Mouse (Mus musculus): ENCODE measurements around the gene Rnf181. TPM values are rescaled to one million over a fixed set of nuclear protein-coding genes. Genes with fewer than 3 reads are reported as not detected.

Rnf181 gene
- polyA plus RNA-seq, 1 experiment, result 192 TPM

DNA sequence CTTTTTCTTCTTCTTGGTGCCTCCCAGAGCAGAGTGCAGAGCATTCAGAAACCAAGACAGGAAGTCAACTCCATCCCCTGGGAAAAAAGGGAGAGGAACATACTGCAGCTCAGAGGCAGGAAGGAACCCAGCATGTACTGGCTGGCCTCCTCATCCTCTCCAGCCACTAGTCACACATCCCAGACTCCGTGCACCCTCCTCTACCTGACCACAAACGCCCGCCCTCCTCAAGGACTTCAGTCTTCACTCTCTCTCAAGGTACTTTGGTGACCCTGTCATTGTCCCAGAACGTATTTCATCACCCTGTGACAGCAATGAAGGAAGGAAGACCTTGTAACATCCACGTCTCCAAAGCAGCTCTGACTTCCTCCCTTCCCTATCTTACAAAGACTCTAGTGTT lies 33.6 kb downstream of the Rnf181 start:
- H3K4me3 ChIP-seq (ENCODE audit: insufficient read depth, low read depth, low read length), result no peak overlapping the region
- H3K27me3 ChIP-seq (replicated peaks; ENCODE audit: control insufficient read depth, insufficient read depth, low read length), result no peaks in the 10 kb centered on the region
- 74% methylated on average over 5 of the region's 5 CpGs for WGBS
- H3K36me3 ChIP-seq (ENCODE audit: control insufficient read depth, insufficient read depth, low read length), result peaks cover 18% of the 10 kb centered on the region
- no peaks in the 10 kb centered on the region for H3K4me1 ChIP-seq (ENCODE audit: control insufficient read depth, insufficient read depth, low read length)
- 0 out of 2 replicates have a peak overlapping the region, but pooled peaks have one; percentile 35 for H3K27ac ChIP-seq (ENCODE audit: insufficient read depth, low read depth, low read length)
- peak; percentile 25 for DNase-seq
- TF ChIP-seq CTCF (conservative IDR thresholded peaks at IDR 0.05; ENCODE audit: insufficient read depth, insufficient read length, low read depth, low read length) (no peak), POLR2A (IDR thresholded peaks at IDR 0.05; ENCODE audit: low read depth, low read length) (no peak)

DNA sequence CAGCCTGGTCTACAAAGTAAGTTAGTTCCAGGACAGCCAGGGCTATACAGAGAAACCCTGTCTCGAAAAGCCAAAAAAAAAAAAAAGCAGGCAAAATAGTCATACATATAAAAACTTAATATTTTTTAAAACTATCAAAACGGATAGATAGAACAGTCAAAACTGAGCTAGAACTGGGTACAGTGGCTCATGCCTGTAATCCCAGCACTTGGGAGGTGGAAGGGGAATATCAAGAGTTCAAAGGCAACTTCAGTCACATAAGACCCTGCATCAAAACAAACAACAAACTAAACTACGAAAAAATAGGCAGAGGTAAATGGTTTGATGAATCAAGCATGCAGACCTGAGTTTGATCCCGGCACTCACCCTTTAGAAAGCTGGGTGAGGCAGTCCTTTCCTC lies 36.6 kb downstream of the Rnf181 start:
- WGBS, result 91% methylated on average over 4 of the region's 4 CpGs
- Histone ChIP-seq H3K4me1 (ENCODE audit: control insufficient read depth, insufficient read depth, low read length) (no peaks in the 10 kb centered on the region), H3K27me3 (replicated peaks; ENCODE audit: control insufficient read depth, insufficient read depth, low read length) (no peaks in the 10 kb centered on the region), H3K27ac (ENCODE audit: insufficient read depth, low read depth, low read length) (no peak overlapping the region), H3K36me3 (ENCODE audit: control insufficient read depth, insufficient read depth, low read length) (peaks cover 18% of the 10 kb centered on the region), H3K4me3 (ENCODE audit: insufficient read depth, low read depth, low read length) (no peak overlapping the region)
- TF ChIP-seq POLR2A (IDR thresholded peaks at IDR 0.05; ENCODE audit: low read depth, low read length), result no peak
- TF ChIP-seq CTCF (conservative IDR thresholded peaks at IDR 0.05; ENCODE audit: insufficient read depth, insufficient read length, low read depth, low read length), result no peak
- no peak for DNase-seq

DNA sequence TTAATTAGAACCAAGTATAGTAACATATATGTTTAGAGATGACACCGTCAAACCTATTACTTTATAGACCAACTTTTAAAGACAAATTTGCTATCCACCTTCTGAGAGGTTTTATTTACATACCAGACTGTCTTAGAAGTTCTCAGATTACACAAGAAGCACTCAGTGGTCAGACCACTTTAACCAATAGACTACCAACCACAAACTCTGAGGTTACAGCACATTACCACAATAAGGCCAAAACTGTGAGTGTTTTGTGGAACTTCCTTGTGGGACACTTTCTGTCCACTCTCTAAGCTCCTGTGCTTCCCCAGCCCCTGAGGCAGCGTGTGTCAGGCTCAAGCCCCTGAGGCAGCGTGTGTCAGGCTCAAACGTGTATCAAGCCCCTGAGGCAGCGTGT lies 37.7 kb downstream of the Rnf181 start:
- Histone ChIP-seq H3K4me1 (ENCODE audit: control insufficient read depth, insufficient read depth, low read length) (no peaks in the 10 kb centered on the region), H3K4me3 (ENCODE audit: insufficient read depth, low read depth, low read length) (no peak overlapping the region), H3K27ac (ENCODE audit: insufficient read depth, low read depth, low read length) (no peak overlapping the region), H3K27me3 (replicated peaks; ENCODE audit: control insufficient read depth, insufficient read depth, low read length) (no peaks in the 10 kb centered on the region), H3K36me3 (ENCODE audit: control insufficient read depth, insufficient read depth, low read length) (peaks cover 19% of the 10 kb centered on the region)
- DNase-seq, result no peak
- no peak for TF ChIP-seq CTCF (conservative IDR thresholded peaks at IDR 0.05; ENCODE audit: insufficient read depth, insufficient read length, low read depth, low read length)
- no peak for TF ChIP-seq POLR2A (IDR thresholded peaks at IDR 0.05; ENCODE audit: low read depth, low read length)
- 90% methylated on average over 5 of the region's 5 CpGs for WGBS

DNA sequence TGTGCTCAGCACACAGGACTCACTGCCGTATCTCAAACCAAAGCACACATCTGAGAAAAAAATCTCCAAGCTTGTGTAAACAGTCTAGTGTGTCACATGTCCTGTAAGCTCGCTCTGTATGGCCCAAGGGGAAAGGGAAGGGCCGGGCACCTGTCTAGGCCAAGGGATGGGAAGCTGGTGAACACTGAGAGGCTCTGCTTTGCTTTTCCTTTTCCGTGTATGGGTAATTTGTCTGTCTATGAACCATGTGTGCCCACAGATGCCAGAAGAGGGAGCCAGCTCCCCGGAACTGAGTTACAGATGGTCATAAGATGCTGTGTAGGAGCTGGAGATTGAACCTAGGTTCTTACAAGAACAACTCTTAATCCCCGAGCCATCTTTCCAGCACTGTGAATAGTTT lies 40.5 kb downstream of the Rnf181 start:
- TF ChIP-seq POLR2A (IDR thresholded peaks at IDR 0.05; ENCODE audit: low read depth, low read length) (no peak), CTCF (conservative IDR thresholded peaks at IDR 0.05; ENCODE audit: insufficient read depth, insufficient read length, low read depth, low read length) (peak; percentile 77)
- WGBS, result 59% methylated on average over 6 of the region's 6 CpGs
- DNase-seq, result peak; percentile 80
- no peaks in the 10 kb centered on the region for H3K4me1 ChIP-seq (ENCODE audit: control insufficient read depth, insufficient read depth, low read length)
- peaks cover 19% of the 10 kb centered on the region for H3K36me3 ChIP-seq (ENCODE audit: control insufficient read depth, insufficient read depth, low read length)
- no peak overlapping the region for H3K4me3 ChIP-seq (ENCODE audit: insufficient read depth, low read depth, low read length)
- no peaks in the 10 kb centered on the region for H3K27me3 ChIP-seq (replicated peaks; ENCODE audit: control insufficient read depth, insufficient read depth, low read length)
- no peak overlapping the region for H3K27ac ChIP-seq (ENCODE audit: insufficient read depth, low read depth, low read length)

DNA sequence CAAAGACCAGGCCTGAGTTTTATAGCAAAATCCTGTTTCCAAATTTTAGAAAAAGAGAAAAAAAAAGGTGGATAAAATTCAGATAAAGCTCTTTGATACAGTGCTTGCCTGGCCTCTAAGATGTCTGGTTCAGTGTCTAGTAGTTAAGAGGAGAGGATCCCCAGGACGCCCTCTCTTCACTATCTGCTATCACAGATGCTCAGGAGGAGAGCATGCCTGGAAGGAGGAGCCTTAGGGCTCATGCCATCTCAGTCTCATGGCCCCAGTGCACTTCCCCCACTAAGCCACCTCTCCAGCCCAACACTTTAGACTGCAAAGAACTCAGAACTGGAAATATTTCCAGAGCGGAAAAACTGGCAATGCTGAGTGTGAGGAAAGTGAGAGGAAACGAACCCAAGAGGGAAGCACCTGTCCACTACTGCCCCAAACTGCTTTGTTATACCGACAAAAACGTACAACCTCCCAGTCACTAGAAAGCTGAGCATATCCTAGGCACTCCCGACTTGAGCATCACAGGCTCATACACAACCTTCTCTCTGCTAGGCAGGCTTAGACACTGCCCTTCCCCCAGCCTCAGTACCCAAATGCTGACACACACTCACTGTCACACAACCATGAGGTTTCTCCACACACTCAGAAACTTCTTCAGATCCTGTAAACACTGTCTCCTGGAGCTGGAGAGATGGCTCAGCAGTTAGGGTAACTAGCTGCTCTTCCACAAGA lies 42.8 kb downstream of the Rnf181 start:
- no peak overlapping the region for H3K27ac ChIP-seq (ENCODE audit: insufficient read depth, low read depth, low read length)
- H3K4me3 ChIP-seq (ENCODE audit: insufficient read depth, low read depth, low read length), result no peak overlapping the region
- DNase-seq, result no peak
- TF ChIP-seq POLR2A (IDR thresholded peaks at IDR 0.05; ENCODE audit: low read depth, low read length) (no peak), CTCF (conservative IDR thresholded peaks at IDR 0.05; ENCODE audit: insufficient read depth, insufficient read length, low read depth, low read length) (no peak)
- 90% methylated on average over 6 of the region's 6 CpGs for WGBS
- H3K36me3 ChIP-seq (ENCODE audit: control insufficient read depth, insufficient read depth, low read length), result peaks cover 18% of the 10 kb centered on the region
- no peaks in the 10 kb centered on the region for H3K27me3 ChIP-seq (replicated peaks; ENCODE audit: control insufficient read depth, insufficient read depth, low read length)
- no peaks in the 10 kb centered on the region for H3K4me1 ChIP-seq (ENCODE audit: control insufficient read depth, insufficient read depth, low read length)

DNA sequence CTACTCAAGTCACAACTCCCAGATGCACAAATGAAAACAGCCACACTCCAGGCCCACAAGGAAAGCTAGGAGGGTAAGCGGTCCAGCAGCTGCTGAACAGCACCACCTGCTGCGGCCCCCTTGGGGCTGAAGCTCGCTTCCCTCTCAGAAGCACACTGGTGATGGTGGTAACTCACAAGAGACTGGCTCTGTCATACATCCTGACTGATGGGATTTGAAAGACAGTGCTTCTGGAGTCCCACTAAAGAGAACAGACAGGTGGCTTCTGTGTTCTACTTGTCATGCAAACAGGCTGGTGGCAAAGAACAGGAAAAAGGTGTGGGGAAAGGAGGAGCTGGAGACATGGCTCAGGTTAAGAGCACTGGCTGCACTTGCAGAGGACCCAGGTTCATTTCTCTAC lies 43.8 kb downstream of the Rnf181 start:
- Histone ChIP-seq H3K4me3 (ENCODE audit: insufficient read depth, low read depth, low read length) (no peak overlapping the region), H3K27ac (ENCODE audit: insufficient read depth, low read depth, low read length) (no peak overlapping the region), H3K4me1 (ENCODE audit: control insufficient read depth, insufficient read depth, low read length) (no peaks in the 10 kb centered on the region), H3K36me3 (ENCODE audit: control insufficient read depth, insufficient read depth, low read length) (peaks cover 10% of the 10 kb centered on the region), H3K27me3 (replicated peaks; ENCODE audit: control insufficient read depth, insufficient read depth, low read length) (no peaks in the 10 kb centered on the region)
- WGBS, result over 99% methylated on average over 3 of the region's 3 CpGs
- DNase-seq, result no peak
- no peak for TF ChIP-seq CTCF (conservative IDR thresholded peaks at IDR 0.05; ENCODE audit: insufficient read depth, insufficient read length, low read depth, low read length)
- no peak for TF ChIP-seq POLR2A (IDR thresholded peaks at IDR 0.05; ENCODE audit: low read depth, low read length)

DNA sequence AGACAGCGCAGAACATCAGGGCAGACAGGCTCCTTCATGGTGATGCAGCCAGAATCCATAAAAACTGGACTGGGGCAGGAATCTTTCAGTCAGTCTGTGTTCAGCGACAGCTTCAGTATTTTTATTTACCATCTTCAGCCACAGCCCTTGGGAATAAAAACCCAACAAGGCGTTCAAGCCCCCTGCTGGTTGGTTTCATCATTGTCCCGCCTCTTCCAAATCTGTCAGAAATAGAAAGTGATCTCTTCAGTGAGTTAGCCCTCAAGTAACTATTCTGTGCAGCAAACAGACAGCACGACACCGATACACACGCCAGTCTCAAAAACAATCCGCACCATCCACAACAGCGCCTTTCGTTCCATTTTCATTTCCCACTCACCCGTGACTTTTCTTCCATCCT lies 47.7 kb downstream of the Rnf181 start:
- peak; percentile 39; the same call in 1 of the 2 replicates for TF ChIP-seq CTCF (conservative IDR thresholded peaks at IDR 0.05; ENCODE audit: insufficient read depth, insufficient read length, low read depth, low read length)
- no peak for TF ChIP-seq POLR2A (IDR thresholded peaks at IDR 0.05; ENCODE audit: low read depth, low read length)
- Histone ChIP-seq H3K36me3 (ENCODE audit: control insufficient read depth, insufficient read depth, low read length) (peaks cover 3% of the 10 kb centered on the region; the same call in 1 of the 2 replicates), H3K4me3 (ENCODE audit: insufficient read depth, low read depth, low read length) (no peak overlapping the region), H3K4me1 (ENCODE audit: control insufficient read depth, insufficient read depth, low read length) (no peaks in the 10 kb centered on the region; the same call in 1 of the 2 replicates), H3K27ac (ENCODE audit: insufficient read depth, low read depth, low read length) (no peak overlapping the region), H3K27me3 (replicated peaks; ENCODE audit: control insufficient read depth, insufficient read depth, low read length) (no peaks in the 10 kb centered on the region)
- WGBS, result 73% methylated on average over 11 of the region's 11 CpGs
- peak; percentile 57 for DNase-seq

Measured in kidney, adult 2 months (tissue).